Mouse (Mus musculus) hindbrain, postnatal 0 days (tissue): ENCODE results near the gene Gm20388. TPM values are rescaled to one million over a fixed set of nuclear protein-coding genes. Genes with fewer than 3 reads are reported as not detected.

Experiments
- ATAC-seq: fragments of 200-750 bp; cut with Nextera tagmentation; 2 replicates; pipeline ENCODE4 v1.8.0; 2017; ENCODE audit warnings: mild to moderate bottlenecking, moderate TSS enrichment, moderate library complexity
- DNase-seq: peaks from one replicate; pipeline ENCODE4 v3.0.0-alpha.2; 2015; ENCODE audit warnings: low spot score
- H3K27ac ChIP-seq: fragments of 300-500 bp; sonication (generic); 2 replicates; pipeline ENCODE4 v1.5.1; 2014; ENCODE audit warnings: mild to moderate bottlenecking
- H3K27me3 ChIP-seq: fragments of 300-500 bp; sonication (generic); 2 replicates; pipeline ENCODE4 v1.6.1; 2014; ENCODE audit warnings: low read length, mixed read lengths; ENCODE audit not compliant: insufficient read depth
- H3K36me3 ChIP-seq: fragments of 300-500 bp; sonication (generic); 2 replicates; pipeline ENCODE4 v1.6.1; 2014; ENCODE audit warnings: low read length, mixed read lengths; ENCODE audit not compliant: insufficient read depth
- H3K4me1 ChIP-seq: fragments of 300-500 bp; sonication (generic); 2 replicates; pipeline ENCODE4 v1.6.1; 2014; ENCODE audit warnings: antibody characterized with exemption, low read length, mixed read lengths; ENCODE audit not compliant: insufficient read depth
- H3K4me2 ChIP-seq: fragments of 300-500 bp; sonication (generic); 2 replicates; pipeline ENCODE4 v1.6.1; 2014; ENCODE audit warnings: low read depth, mild to moderate bottlenecking, low read length, moderate library complexity, mixed read lengths
- H3K4me3 ChIP-seq: fragments of 300-500 bp; sonication (generic); 2 replicates; pipeline ENCODE4 v1.5.1; 2014; ENCODE audit warnings: low read length
- H3K9ac ChIP-seq: fragments of 300-500 bp; sonication (generic); replicated peaks from 2 replicates; pipeline ENCODE4 v1.6.1; 2014; ENCODE audit warnings: mild to moderate bottlenecking, low read length, moderate library complexity, mixed read lengths
- H3K9me3 ChIP-seq: fragments of 300-500 bp; sonication (generic); 2 replicates; pipeline ENCODE4 v1.6.1; 2016; ENCODE audit warnings: low read length, mixed read lengths
- CTCF ChIP-seq: IDR thresholded peaks from 2 replicates; pipeline ENCODE4 v1.5.1; 2016; ENCODE audit warnings: antibody characterized with exemption, control low read depth, low read depth
- WGBS: fragments of 180-500 bp; shearing (Covaris S2); extraction: QIAGEN DNeasy Blood & Tissue Kit; methylation state at CpG from one replicate; pipeline ENCODE4 v1.1.7; 2014; 5-methylcytosine and 5-hydroxymethylcytosine counted together
- polyA plus RNA-seq: library from polyadenylated mRNA; unstranded; fragments of >200 nt; fragmentation: Nextera tagmentation; extraction: Ambion mirVana; gene quantifications from 2 replicates; pipeline ENCODE4 v1.2.1, GENCODE M21; 2015
- total RNA-seq: library from RNA; depleted of rRNA; stranded (reverse); fragments of >200 nt; gene quantifications from 2 replicates; pipeline ENCODE4 v1.2.3, GENCODE M21; 2014

Gene Gm20388
- total and polyA plus RNA-seq, 2 experiments from 2014 or later, result 71.3 TPM; not detected in 1

DNA sequence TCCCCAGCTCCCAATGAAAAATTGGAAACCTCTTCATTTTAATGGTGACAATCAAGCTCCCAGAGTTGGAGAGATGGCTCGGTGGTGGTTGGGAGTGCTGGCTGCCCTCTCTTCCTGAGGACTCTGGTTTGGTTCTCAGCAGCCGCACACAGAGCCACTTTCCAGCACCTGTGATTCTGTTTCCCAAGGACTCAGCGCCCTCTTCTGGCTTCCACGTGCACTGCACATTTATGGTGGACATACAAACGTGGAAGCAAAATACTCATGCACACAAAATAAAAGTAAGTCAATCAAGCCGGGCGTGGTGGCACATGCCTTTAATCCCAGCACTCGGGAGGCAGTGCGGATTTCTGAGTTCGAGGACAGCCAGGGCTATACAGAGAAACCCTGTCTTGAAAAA, 333.9 kb downstream of the Gm20388 start:
- 92% methylated on average over 10 of the region's 10 CpGs for WGBS

DNA sequence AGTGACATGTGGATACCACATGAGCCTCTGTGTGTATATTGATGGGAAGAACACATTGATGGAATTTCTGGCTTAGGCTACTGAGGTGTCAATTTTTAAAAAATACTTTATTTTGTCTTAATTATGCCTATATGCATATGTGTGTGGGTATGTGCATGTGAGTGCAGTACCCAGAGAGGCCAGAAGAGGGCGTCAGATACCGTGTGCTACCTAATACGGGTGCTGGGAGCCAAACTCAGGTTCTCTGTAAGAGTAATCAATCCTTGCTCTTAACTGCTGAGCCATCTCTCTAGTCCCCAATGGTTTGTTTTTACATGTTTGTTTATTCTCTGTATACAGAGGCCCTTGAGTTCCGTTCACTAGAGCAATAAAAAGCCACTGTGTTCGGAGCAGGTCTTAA, 337.0 kb downstream of the Gm20388 start:
- no peaks in the 10 kb centered on the region for H3K36me3 ChIP-seq
- ATAC-seq (no peak), DNase-seq (no peak)
- no peak overlapping the region for H3K4me3 ChIP-seq
- H3K4me1 ChIP-seq, result peaks cover 7% of the 10 kb centered on the region; the same call in 1 of the 2 replicates
- TF ChIP-seq CTCF, result peak; percentile 50; the same call in 1 of the 2 replicates
- WGBS, result 81% methylated on average over 5 of the region's 5 CpGs
- H3K27ac ChIP-seq, result no peak overlapping the region
- no peaks in the 10 kb centered on the region for H3K9me3 ChIP-seq
- no peak overlapping the region for H3K9ac ChIP-seq
- H3K27me3 ChIP-seq, result no peaks in the 10 kb centered on the region
- H3K4me2 ChIP-seq, result no peak overlapping the region

More for the DNA sequence above, 333.9 kb downstream of the Gm20388 start:
- H3K36me3 ChIP-seq, result no peaks in the 10 kb centered on the region
- H3K4me2 ChIP-seq, result no peak overlapping the region
- no peak for DNase-seq
- no peak for ATAC-seq
- no peak overlapping the region for H3K27ac ChIP-seq
- H3K9ac ChIP-seq, result no peak overlapping the region
- no peaks in the 10 kb centered on the region for H3K9me3 ChIP-seq
- H3K4me1 ChIP-seq, result no peaks in the 10 kb centered on the region
- peak; percentile 39; the same call in 1 of the 2 replicates for TF ChIP-seq CTCF
- H3K27me3 ChIP-seq, result no peaks in the 10 kb centered on the region
- H3K4me3 ChIP-seq, result no peak overlapping the region

DNA sequence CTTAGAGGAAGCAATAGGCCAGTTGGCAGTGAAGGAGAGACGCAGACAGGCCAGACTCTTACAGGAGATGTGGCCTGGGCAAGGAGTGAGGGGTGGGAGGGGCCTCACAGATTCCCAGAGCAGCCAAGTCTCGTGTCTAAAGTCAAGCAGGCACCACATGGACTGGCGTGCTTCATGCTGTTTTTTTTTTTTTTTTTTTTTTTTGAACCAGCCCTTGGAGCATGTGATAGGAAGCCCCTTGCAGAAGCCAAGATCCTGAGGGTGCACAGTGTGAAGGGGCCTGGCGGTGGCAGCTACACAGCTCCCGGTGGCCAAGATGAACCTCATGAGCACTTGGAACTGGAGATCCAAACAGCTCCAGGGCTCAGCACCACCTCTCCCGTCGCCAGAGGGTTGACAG, 337.4 kb downstream of the Gm20388 start:
- WGBS, result 57% methylated on average over 7 of the region's 7 CpGs
- Histone ChIP-seq H3K4me3 (no peak overlapping the region), H3K9ac (no peak overlapping the region), H3K9me3 (no peaks in the 10 kb centered on the region), H3K36me3 (no peaks in the 10 kb centered on the region), H3K27ac (no peak overlapping the region), H3K27me3 (no peaks in the 10 kb centered on the region), H3K4me1 (peaks cover 7% of the 10 kb centered on the region; the same call in 1 of the 2 replicates), H3K4me2 (no peak overlapping the region)
- no peak for TF ChIP-seq CTCF
- ATAC-seq (no peak), DNase-seq (no peak)

DNA sequence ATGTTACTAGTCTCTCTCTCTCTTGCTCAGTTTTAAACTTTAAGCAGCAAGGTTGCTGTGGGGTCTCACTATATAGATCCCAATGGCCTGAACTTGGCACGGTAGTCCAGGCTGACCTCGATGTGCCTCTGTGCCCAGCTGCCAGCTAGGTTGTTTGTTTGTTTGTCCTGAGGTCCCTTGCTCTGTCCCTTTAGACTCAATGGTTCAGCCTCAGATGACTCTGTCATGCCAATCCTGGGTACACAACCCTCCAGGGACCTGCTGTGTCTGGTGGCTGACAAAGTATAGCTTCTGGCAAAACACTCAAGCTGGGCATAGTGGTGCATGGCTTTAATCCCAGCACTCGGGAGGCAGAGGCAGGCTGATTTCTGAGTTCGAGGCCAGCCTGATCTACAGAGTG, 337.8 kb downstream of the Gm20388 start:
- no peak overlapping the region for H3K4me2 ChIP-seq
- peaks cover 7% of the 10 kb centered on the region; the same call in 1 of the 2 replicates for H3K4me1 ChIP-seq
- no peak overlapping the region for H3K4me3 ChIP-seq
- H3K36me3 ChIP-seq, result no peaks in the 10 kb centered on the region
- WGBS, result 87% methylated on average over 4 of the region's 4 CpGs
- TF ChIP-seq CTCF, result no peak
- no peaks in the 10 kb centered on the region for H3K9me3 ChIP-seq
- ATAC-seq (no peak), DNase-seq (no peak)
- no peak overlapping the region for H3K9ac ChIP-seq
- no peak overlapping the region for H3K27ac ChIP-seq
- no peaks in the 10 kb centered on the region for H3K27me3 ChIP-seq

DNA sequence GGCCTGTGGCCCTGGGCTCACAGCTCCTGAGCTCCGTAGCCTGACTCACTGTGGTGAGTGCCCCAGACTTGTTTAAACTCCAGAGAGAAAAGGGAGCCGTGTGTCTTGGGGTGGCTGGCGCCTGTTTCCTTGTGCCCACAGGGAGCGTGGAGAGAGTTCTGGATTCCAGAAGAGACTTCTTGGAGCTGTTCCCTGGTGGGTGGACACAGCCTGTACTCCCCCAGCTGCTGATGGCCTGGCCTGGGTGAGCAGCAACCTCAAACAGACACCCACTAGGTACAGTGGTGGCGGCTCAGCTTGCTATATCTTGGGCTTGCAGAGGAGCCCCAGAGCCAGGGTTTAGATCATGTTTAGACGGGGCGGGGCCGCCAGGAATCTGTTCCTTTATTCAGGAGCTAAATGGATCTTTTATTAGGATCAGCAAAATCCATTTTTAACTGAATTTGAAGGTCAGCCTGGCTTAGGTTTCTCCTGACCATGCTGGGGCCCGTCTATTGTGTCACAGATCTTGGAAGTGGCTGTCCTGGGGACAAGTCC, 339.2 kb downstream of the Gm20388 start:
- WGBS, result 89% methylated on average over 9 of the region's 9 CpGs
- DNase-seq (no peak), ATAC-seq (no peak)
- TF ChIP-seq CTCF, result no peak
- Histone ChIP-seq H3K4me2 (no peak overlapping the region), H3K9ac (no peak overlapping the region), H3K4me1 (peaks cover 7% of the 10 kb centered on the region; the same call in 1 of the 2 replicates), H3K4me3 (no peak overlapping the region), H3K27ac (no peak overlapping the region), H3K36me3 (no peaks in the 10 kb centered on the region), H3K27me3 (no peaks in the 10 kb centered on the region), H3K9me3 (no peaks in the 10 kb centered on the region)

DNA sequence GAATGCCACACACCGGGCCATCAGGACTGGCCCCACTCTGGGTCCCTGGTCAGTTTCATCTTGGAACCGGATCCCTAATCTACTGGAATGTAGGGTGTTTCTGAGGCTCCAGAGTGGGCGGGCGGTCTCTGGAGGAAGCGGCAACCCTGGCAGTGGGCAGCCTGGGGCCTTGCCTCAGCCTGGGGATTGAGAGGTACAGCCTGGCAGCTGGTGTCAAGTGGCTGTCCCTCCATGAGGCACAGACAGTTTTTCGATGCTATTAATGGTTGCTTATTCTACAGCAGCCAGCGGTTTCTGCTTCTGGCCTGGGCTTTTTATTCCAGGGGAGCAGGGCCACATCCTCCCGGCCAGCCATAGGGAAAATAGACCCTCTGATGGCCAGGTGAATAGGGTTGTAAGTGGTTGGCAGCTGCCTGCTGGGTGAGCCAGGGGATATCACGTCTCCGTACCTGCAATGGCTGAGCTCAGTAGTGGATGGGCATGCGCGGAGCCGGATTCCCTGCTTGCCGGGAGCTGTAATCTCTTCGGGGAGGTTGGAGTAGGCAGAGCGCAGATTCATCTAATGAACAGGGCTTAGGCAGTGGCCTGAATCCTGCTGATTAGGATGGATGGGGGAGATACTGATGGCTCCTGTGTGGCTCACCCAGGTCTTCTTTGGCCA, 340.2 kb downstream of the Gm20388 start:
- no peak overlapping the region for H3K4me2 ChIP-seq
- TF ChIP-seq CTCF, result no peak
- WGBS, result 51% methylated on average over 16 of the region's 16 CpGs

More for the DNA sequence above, 340.2 kb downstream of the Gm20388 start:
- H3K9me3 ChIP-seq, result no peaks in the 10 kb centered on the region
- no peaks in the 10 kb centered on the region for H3K27me3 ChIP-seq
- ATAC-seq, result peak; percentile 51; the same call in 1 of the 2 replicates
- no peak overlapping the region for H3K4me3 ChIP-seq
- H3K36me3 ChIP-seq, result no peaks in the 10 kb centered on the region
- peak overlapping the region; percentile 71 for H3K27ac ChIP-seq
- 0 out of 2 replicates have a peak overlapping the region, but pooled peaks have one; percentile 21 for H3K9ac ChIP-seq
- DNase-seq, result peak; percentile 66
- peaks cover 7% of the 10 kb centered on the region; the same call in 1 of the 2 replicates for H3K4me1 ChIP-seq
